Comparison of ENCODE assay signal across 8 mouse cellular contexts in the genomic region with DNA sequence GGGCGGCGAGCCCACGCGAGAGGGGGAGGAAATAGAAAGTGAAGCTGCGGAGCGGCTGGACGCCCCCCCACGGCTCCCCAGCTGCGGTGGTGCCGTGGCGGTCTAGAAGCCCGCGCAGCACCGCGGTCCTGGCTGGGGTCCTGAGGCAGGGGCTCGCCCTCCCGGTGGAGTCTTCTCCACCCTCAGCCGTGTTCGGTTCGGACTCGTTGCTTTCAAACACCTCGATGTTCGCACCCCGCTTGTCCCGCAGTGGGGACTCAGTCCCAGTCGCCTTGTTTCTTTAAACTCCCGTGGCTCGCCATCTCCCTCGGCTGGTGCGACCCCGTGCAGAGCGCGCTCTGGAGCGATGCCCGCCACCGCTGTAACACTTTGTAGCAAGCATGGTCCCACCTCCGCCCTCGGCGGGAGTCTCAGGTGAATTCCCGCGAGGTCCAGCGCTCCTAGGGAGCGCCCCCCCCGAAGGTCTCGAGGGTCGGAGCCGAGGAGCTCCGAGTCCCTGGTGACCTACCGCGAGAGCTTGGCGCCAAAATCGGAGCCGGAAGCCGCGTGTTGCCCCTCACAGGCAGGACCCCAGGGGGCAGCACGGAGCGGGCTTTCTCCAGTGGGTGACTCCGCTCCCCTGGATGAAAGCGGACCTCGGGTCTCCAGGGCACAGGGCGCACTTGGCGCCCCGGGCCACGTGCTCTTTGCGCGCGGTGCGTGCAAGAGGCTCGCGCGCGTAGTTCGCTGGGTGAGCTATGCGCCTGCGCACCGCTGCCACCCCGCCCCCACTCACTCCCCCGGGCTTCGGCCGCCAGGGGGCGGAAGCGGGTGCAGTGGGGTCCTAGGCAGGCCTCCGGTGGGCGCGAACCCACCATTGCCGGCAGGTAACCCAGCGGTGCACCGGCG. TPM values are rescaled to one million over a fixed set of nuclear protein-coding genes. Genes with fewer than 3 reads are reported as not detected.
DNase-seq lines count a peak whose midpoint lies in the region; ATAC-seq lines count a peak whose summit lies in the region.

No protein-coding gene starts in this region.

- peak; percentile 95 for DNase-seq in adrenal gland, adult 2 months
- peak; percentile 92 for DNase-seq in embryo, embryonic 9.5 days (ENCODE audit: extremely low spot score)
- DNase-seq in gastrocnemius, postnatal 4 days (ENCODE audit: low spot score in 2 of 2), result peak; percentile 88 to 92
- peak; percentile 91 to 94 for DNase-seq in left cerebral cortex, postnatal 36 days (ENCODE audit: low spot score in 2 of 2)
- peak; percentile 93 for DNase-seq in mesoderm, embryonic 11.5 days (ENCODE audit: low read depth, low spot score)
- DNase-seq in right cerebral cortex, postnatal 25 days, result peak; percentile 93
- peak; percentile 88 to 94 for DNase-seq in urinary bladder, postnatal 36 days (ENCODE audit: low spot score in 2 of 2)

- H3K4me3 ChIP-seq in intestine, embryonic 16.5 days (ENCODE audit: low read length), result peak overlapping the region; percentile 97

- H3K27ac ChIP-seq in intestine, embryonic 16.5 days (ENCODE audit: low read length), result peak overlapping the region; percentile 95

- no peaks in the 10 kb centered on the region for H3K9me3 ChIP-seq in intestine, embryonic 16.5 days (ENCODE audit: control insufficient read depth, low read length)

- ATAC-seq in intestine, embryonic 16.5 days, result peak; percentile 12

- intact Hi-C loops in left cerebral cortex, postnatal 36 days (cut with DNase I), result loop anchor here (1.0 kb wide), 1 partner anchor 88 kb away; no protein-coding TSS in a partner anchor

- H3K9ac ChIP-seq in intestine, embryonic 16.5 days (ENCODE audit: low read depth, low read length), result peak overlapping the region; percentile 100

- WGBS in intestine, embryonic 16.5 days, result under 1% methylated on average over 89 of the region's 89 CpGs

- no peaks in the 10 kb centered on the region; the same call in 1 of the 2 replicates for H3K36me3 ChIP-seq in intestine, embryonic 16.5 days (ENCODE audit: control insufficient read depth, insufficient read depth, low read length)

- peaks cover 30% of the 10 kb centered on the region for H3K4me1 ChIP-seq in intestine, embryonic 16.5 days (ENCODE audit: control insufficient read depth, insufficient read depth, low read length)

- H3K4me2 ChIP-seq in intestine, embryonic 16.5 days (ENCODE audit: low read depth, low read length), result peak overlapping the region; percentile 95

- H3K27me3 ChIP-seq in intestine, embryonic 16.5 days (replicated peaks; ENCODE audit: control insufficient read depth, insufficient read depth, low read length), result no peaks in the 10 kb centered on the region

RNA-seq across cellular contexts. Expression of gene Ptma, which starts 1.3 kb away (rescaled TPM):
- 100 to 1,000 TPM; 538 to 582 TPM for total RNA-seq in adrenal gland, adult 2 months (2021)
- polyA plus RNA-seq in adrenal gland, adult 2 months (2012; rRNA removed), result 728 and 947 TPM in 2 replicates
- 100 to 1,000 TPM; 655 to 661 TPM for total RNA-seq in gastrocnemius, postnatal 4 days (2021)
- 1,684 and 1,813 TPM in 2 replicates for polyA plus RNA-seq in intestine, embryonic 16.5 days (2015; fragmentation: Nextera tagmentation; extraction: Ambion mirVana)
- total RNA-seq in left cerebral cortex, postnatal 36 days (2021), result 100 to 1,000 TPM; 384 TPM

RNA-seq across cellular contexts. Expression of gene Pde6d, which starts 54.6 kb away (rescaled TPM):
- 10 to 100 TPM; 29.3 to 39.5 TPM for total RNA-seq in adrenal gland, adult 2 months (2021)
- polyA plus RNA-seq in adrenal gland, adult 2 months (2012; rRNA removed), result 10.2 and 12.8 TPM in 2 replicates
- 10 to 100 TPM; 52.1 to 53.6 TPM for total RNA-seq in gastrocnemius, postnatal 4 days (2021)
- 35.1 and 35.2 TPM in 2 replicates for polyA plus RNA-seq in intestine, embryonic 16.5 days (2015; fragmentation: Nextera tagmentation; extraction: Ambion mirVana)
- 10 to 100 TPM; 53.3 to 62.6 TPM for total RNA-seq in left cerebral cortex, postnatal 36 days (2021)

RNA-seq across cellular contexts. Expression of gene Cops7b, which starts 54.9 kb away (rescaled TPM):
- total RNA-seq in adrenal gland, adult 2 months (2021), result 10 to 100 TPM in 1 of 2 experiments, 1 to 10 TPM in 1; 9.8 to 10.2 TPM
- 15.8 and 18.0 TPM in 2 replicates for polyA plus RNA-seq in adrenal gland, adult 2 months (2012; rRNA removed)
- total RNA-seq in gastrocnemius, postnatal 4 days (2021), result 10 to 100 TPM; 15.7 to 16.8 TPM
- polyA plus RNA-seq in intestine, embryonic 16.5 days (2015; fragmentation: Nextera tagmentation; extraction: Ambion mirVana), result 31.5 and 35.1 TPM in 2 replicates
- total RNA-seq in left cerebral cortex, postnatal 36 days (2021), result 10 to 100 TPM; 25.2 to 25.8 TPM

Comparison
In these comparisons a context has a peak if more than half of its experiments do, and no peak if none do; other contexts are left out.
1. Peak in every context shown above with its lines: DNase-seq, ATAC-seq, H3K4me3 ChIP-seq and H3K27ac ChIP-seq.